Mouse (Mus musculus) large intestine, adult 2 months (tissue): ENCODE data around the gene Exoc6. TPM values are rescaled to one million over a fixed set of nuclear protein-coding genes. Genes with fewer than 3 reads are reported as not detected.

Experiments used
- DNase-seq: peaks from one replicate; pipeline ENCODE4 v3.0.0-alpha.2; 2012; ENCODE audit warnings: low read depth, low spot score
- WGBS: fragments of 180-500 bp; shearing (Covaris S2); methylation state at CpG from one replicate; pipeline ENCODE4 v1.1.7; 2018; 5-methylcytosine and 5-hydroxymethylcytosine counted together
- polyA plus RNA-seq: library from polyadenylated mRNA; depleted of rRNA; stranded (reverse); fragments of >200 nt; gene quantifications from 2 replicates; pipeline ENCODE4 v1.2.3, GENCODE M21; 2012

The Exoc6 gene
- polyA plus RNA-seq, 1 experiment, result 7.7 TPM

- 39% methylated on average over 7 of the region's 7 CpGs for WGBS
Measured at GRCm38 (mm10) chr19:37565806-37566205, 15.6 kb downstream of the Exoc6 start.

GRCm38 (mm10) chr19:37569186-37569754, 19.1 kb downstream of the Exoc6 start:
- WGBS, result 73% methylated on average over 12 of the region's 12 CpGs
- DNase-seq, result no peak

More at GRCm38 (mm10) chr19:37565806-37566205, 15.6 kb downstream of the Exoc6 start:
- no peak for DNase-seq

DNA sequence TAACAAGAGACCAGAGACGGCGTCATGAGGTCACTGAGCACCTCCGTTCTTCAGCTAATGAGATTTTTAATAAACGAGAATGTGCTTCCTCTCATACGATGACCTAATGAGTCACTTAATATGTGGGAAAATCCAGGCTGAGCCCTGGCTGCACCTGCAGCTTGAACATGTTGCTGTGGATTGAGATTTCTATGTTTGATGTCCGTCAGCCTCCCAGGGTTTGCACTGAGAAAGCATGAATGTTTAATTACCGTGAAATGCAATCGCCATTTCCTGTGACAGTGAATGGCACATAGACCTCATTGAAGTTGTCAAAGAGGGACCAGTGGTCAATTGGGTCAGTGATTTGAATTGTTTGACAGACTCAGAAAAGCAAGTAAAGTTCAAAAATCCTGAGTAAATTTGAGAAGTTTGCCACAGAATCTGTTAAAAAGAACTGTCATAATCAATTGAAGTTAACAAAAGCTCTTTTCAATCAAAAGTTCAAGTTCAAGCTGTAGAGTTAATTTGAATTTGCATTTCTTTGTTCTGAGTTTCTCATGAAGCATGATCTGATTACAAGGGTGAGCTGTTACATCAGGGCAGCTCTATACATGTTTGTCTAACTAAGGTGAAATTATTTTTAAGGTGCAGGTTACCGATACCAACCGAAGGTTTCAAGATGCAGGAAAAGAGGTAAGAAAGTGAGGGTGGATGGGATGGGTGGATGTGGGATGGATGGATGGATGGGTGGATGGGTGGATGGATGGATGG, 20.9 kb downstream of the Exoc6 start:
- no peak for DNase-seq
- WGBS, result 93% methylated on average over 10 of the region's 10 CpGs

DNA sequence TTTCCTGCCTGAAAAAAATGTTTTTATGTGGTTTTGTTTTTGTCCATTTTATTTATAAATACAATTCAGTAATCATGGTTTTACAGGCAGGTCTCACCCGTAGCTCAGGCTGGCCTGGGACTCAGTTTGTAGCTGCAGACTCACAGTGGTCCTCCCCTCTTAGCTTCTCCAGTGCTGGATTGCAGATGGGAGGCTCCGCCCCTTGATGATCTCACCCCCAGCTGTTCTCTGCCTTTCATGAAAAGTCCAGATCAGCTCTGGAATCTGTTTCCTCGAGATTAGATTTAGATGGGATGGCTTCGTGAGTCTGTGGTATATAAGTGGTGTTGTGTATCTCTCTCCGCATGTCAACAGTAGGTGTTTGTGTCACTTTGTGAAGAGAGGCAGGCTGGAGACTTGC, 24.6 kb downstream of the Exoc6 start:
- WGBS, result 63% methylated on average over 5 of the region's 5 CpGs
- no peak for DNase-seq

GRCm38 (mm10) chr19:37579607-37580006, 29.4 kb downstream of the Exoc6 start:
- 75% methylated on average over 4 of the region's 4 CpGs for WGBS
- DNase-seq, result no peak

- DNase-seq, result no peak
- WGBS, result 87% methylated on average over 6 of the region's 6 CpGs
Measured at GRCm38 (mm10) chr19:37580438-37580837, 30.2 kb downstream of the Exoc6 start.

DNA sequence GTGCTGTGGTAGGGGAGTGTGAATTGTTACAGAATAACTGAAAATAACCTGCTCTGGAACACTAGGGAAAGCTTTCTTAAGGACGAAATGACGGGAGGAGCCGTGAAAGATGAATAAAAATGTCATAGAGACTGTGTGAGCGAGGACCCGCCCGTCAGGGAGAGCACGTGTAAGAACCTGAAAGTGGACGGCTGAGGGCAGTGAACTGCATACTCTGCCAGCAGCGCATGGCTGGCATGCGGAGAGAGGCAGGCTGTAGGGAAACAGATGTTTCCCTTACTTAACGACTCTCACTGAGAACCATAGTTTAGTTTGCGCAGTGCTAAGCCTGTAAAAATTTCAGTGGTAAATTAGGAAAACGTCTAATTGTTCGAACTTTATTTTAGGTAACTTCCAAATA, 35.0 kb downstream of the Exoc6 start:
- 56% methylated on average over 14 of the region's 14 CpGs for WGBS
- no peak for DNase-seq

DNA sequence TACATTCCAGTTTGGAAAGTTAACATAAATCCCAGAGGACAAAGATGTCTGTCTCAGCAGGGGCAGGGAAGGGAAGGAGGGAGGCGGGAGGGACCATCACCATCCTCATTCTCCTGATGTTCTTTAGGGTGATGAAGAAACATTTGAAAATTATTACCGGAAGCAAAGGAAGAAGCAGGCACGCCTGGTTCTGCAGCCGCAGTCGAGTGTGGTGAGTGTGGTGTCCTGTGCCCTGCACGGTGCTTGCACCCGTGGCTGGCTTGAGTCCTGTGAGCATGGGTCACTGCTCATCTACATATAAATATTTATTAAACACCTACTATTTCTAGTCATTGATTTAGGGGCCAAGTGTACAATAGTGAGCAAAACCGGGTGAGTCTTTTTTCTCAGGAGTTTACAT, 35.5 kb downstream of the Exoc6 start:
- 67% methylated on average over 8 of the region's 8 CpGs for WGBS
- no peak for DNase-seq

DNA sequence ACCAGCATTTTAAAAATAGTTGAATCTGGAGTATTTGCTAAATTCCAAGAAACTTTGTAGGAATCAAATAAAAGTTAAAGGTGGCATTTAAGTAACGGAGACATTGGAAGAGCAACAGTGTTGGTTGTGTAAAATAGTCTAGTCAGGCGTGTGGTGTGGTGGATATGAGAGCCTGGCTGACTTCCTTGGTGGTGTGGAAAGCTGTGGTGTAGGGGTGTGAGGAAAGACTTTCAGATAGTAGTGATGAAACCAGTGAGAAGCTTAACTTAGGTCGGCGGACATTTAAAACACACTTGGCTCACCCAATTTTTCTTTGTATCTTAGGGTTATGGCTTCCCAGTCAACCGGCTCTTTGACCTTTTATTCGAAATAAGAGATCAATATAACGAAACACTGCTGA, 40.3 kb downstream of the Exoc6 start:
- 95% methylated on average over 7 of the region's 7 CpGs for WGBS
- no peak for DNase-seq

GRCm38 (mm10) chr19:37601968-37602848, 52.0 kb downstream of the Exoc6 start:
- DNase-seq, result peak; percentile 28
- WGBS, result 46% methylated on average over 22 of the region's 22 CpGs

- no peak for DNase-seq
- WGBS, result 86% methylated on average over 7 of the region's 7 CpGs
Measured at GRCm38 (mm10) chr19:37609991-37610390, 59.8 kb downstream of the Exoc6 start.

DNA sequence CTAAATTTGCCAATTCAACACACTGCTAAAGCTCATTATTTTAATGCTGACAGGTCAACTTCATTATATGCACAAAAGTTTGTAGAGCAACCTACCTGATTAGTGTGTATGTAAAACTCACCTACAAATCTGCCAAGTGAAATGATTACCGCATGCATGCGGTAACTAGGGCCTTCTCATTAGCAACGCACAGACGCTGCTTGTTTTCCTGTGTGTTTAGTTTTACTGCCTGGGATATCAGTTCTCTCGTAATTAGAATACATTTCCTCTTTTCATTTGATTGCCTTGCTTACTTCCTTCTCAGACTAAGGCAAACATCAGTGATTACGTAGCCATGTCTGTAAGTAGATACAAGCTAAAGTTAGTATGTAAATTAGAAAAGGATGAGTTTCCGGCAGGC, 62.7 kb downstream of the Exoc6 start:
- no peak for DNase-seq
- 57% methylated on average over 7 of the region's 7 CpGs for WGBS

DNA sequence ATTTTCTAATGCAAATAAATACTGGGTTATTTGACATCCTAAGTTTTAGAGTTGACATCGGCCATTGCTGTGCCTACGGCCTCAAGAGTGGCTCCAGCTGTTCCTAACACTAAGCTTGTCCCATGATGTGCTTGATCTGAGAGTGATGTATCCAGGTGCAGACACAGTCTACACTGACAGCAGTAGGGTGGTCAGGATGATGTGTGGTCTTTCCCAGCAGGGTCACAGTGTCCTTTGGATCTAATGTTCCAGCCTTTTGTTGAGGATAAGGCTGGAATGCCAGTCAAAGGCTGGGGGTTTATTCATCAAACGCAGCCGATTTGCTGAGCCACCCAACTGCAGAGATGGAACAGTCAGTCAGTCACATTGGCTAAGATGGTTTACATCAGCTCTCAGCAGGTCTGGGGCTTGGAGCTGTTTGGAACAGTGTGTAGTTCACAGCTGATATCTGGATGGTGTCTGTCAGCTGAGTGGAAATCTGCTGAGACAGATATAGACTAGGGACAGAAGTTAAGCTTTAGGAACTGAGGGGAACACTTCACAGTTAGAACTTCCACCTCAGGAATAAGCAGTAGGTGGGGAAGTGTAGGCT, 64.9 kb downstream of the Exoc6 start:
- WGBS, result 92% methylated on average over 4 of the region's 4 CpGs
- DNase-seq, result no peak

DNA sequence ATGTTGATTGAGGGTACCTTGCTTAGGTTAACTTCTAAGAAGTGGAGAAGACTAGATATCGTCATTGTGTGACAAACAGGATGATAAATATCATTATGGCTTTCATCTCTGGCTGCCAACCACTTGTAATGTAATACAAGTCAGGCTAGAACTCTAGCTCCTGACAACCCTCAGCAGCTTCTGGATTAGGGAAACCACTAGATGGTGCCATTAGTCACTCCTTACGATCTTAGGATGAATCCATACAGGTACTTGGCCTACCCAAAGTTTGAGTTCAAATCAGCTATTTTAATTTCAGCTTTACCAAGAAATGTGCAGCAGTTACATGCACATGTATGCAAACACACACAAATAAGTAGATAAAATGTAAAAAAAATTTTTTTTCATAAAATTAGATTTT, 97.8 kb downstream of the Exoc6 start:
- DNase-seq, result no peak
- WGBS, result 65% methylated on average over 2 of the region's 2 CpGs

GRCm38 (mm10) chr19:37650526-37650925, 100.3 kb downstream of the Exoc6 start:
- 28% methylated on average over 2 of the region's 2 CpGs for WGBS
- DNase-seq, result peak; percentile 35

- no peak for DNase-seq
- WGBS, result 72% methylated on average over 5 of the region's 5 CpGs
Measured at GRCm38 (mm10) chr19:37654012-37654411, 103.8 kb downstream of the Exoc6 start.

- no peak for DNase-seq
- WGBS, result 56% methylated on average over 9 of the region's 9 CpGs
Measured at GRCm38 (mm10) chr19:37656441-37656840, 106.2 kb downstream of the Exoc6 start.

GRCm38 (mm10) chr19:37665256-37665655, 115.0 kb downstream of the Exoc6 start:
- no peak for DNase-seq
- 78% methylated on average over 6 of the region's 6 CpGs for WGBS

DNA sequence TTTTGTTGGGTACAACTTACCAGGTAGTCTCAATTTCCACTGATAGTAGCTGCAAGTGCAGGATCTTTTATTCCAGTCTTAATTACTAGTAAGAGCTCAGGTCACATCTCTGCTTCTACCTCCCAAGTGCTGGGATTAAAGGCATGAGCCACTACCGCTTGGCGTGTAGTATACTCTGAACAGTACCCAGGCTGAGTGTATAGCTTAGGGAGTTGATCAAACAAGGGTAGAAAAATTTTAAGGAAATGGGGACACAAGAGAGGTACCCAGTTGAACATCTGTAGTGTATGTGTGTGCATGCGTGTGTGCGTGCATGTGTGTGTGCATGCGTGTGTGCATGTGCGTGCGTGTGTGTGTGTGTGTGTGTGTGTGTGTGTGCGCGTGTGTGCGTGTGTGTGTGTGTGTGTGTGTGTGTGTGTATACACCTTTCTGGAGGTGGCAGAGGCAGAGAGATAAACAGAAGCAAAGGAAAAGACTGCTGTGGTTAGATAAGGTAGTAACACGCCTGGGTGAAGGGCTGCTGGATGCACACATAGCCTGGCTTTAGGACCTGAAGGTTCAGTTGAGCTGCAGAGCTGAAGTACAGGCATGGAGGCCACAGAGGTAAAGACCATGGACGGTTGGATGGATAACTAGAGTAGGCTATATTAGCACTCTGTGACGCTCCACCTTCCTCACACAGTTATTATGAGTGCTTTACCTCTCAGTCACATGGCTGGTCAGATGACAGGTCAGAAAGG, 117.8 kb downstream of the Exoc6 start:
- 83% methylated on average over 13 of the region's 13 CpGs for WGBS
- no peak for DNase-seq
